Mouse (Mus musculus) kidney, postnatal 4 days (tissue): ENCODE results near the gene Sbno1.

ENCODE experiments used
- DNase-seq, 2 experiments: peaks; one replicate each; pipeline ENCODE4 v3.0.0; 2021; ENCODE audit warnings: mixed read lengths in 2 of 2

Sbno1 gene

GRCm38 (mm10) chr5:124442628-124443027 is 16.8 kb upstream of the Sbno1 start:
- DNase-seq, result no peak

GRCm38 (mm10) chr5:124440094-124440701 is 14.4 kb upstream of the Sbno1 start:
- DNase-seq, result peak; percentile 72 to 83

- DNase-seq, result peak; percentile 94 to 97
These were observed 13.8 kb upstream of the Sbno1 start, which contains the start of gene Kmt5a for GRCm38 (mm10) chr5:124439447-124440093. TSS of gene Kmt5a (plus strand) at chr5:124439930.

GRCm38 (mm10) chr5:124438746-124439145 is 12.9 kb upstream of the Sbno1 start:
- DNase-seq, result no peak

GRCm38 (mm10) chr5:124438229-124438628 is 12.4 kb upstream of the Sbno1 start:
- peak in 1 of 2 experiments; percentile 50 for DNase-seq

- DNase-seq, result no peak
These were observed 7.2 kb upstream of the Sbno1 start for GRCm38 (mm10) chr5:124433048-124433447.

GRCm38 (mm10) chr5:124432398-124433012 is 6.7 kb upstream of the Sbno1 start:
- peak; percentile 77 to 83 for DNase-seq

- no peak for DNase-seq
These were observed 772 bp upstream of the Sbno1 start for GRCm38 (mm10) chr5:124426475-124427071.

GRCm38 (mm10) chr5:124424723-124425411 is 934 bp downstream of the Sbno1 start:
- DNase-seq, result peak; percentile 44 to 59

GRCm38 (mm10) chr5:124424200-124424722 is 1.5 kb downstream of the Sbno1 start:
- DNase-seq, result no peak

- DNase-seq, result no peak
These were observed 4.0 kb downstream of the Sbno1 start for GRCm38 (mm10) chr5:124421786-124422185.

- DNase-seq, result no peak
These were observed 6.9 kb downstream of the Sbno1 start for GRCm38 (mm10) chr5:124418903-124419302.

- no peak for DNase-seq
These were observed 13.6 kb downstream of the Sbno1 start for GRCm38 (mm10) chr5:124412163-124412562.

- DNase-seq, result peak in 1 of 2 experiments; percentile 10
These were observed 15.0 kb downstream of the Sbno1 start for GRCm38 (mm10) chr5:124410808-124411207.

- DNase-seq, result no peak
These were observed 32.1 kb downstream of the Sbno1 start for GRCm38 (mm10) chr5:124393726-124394125.

GRCm38 (mm10) chr5:124392412-124392811 is 33.4 kb downstream of the Sbno1 start:
- DNase-seq, result no peak

GRCm38 (mm10) chr5:124387932-124388331 is 37.9 kb downstream of the Sbno1 start:
- DNase-seq, result no peak

- DNase-seq, result no peak
These were observed 45.7 kb downstream of the Sbno1 start for GRCm38 (mm10) chr5:124380121-124380520.

GRCm38 (mm10) chr5:124377149-124377548 is 48.7 kb downstream of the Sbno1 start:
- no peak for DNase-seq

GRCm38 (mm10) chr5:124376401-124376800 is 49.4 kb downstream of the Sbno1 start:
- no peak for DNase-seq

GRCm38 (mm10) chr5:124374298-124374697 is 51.5 kb downstream of the Sbno1 start:
- DNase-seq, result no peak

GRCm38 (mm10) chr5:124366721-124367120 is 59.1 kb downstream of the Sbno1 start:
- DNase-seq, result peak; percentile 36 to 48

- DNase-seq, result no peak
These were observed 60.0 kb downstream of the Sbno1 start for GRCm38 (mm10) chr5:124365754-124366153.
